Mouse (Mus musculus) heart, adult 2 months (tissue): ENCODE measurements at regions not wholly inside any gene's neighbourhood (a gene's known extent, or its start where the extent isn't known, plus 50 kb on each side); places are given as distances from the start of the nearest gene placed in this dataset.
"Not testable (repeated sequence)": the region's sequence is repeated elsewhere in the genome, so short reads cannot be mapped to it uniquely, and the experiment has no call there.

Experiments used
- DNase-seq, 2 experiments: peaks; one replicate each; pipeline ENCODE4 v3.0.0; 2021
- H3K27ac ChIP-seq: fragments of 200-600 bp; 2 replicates; pipeline ENCODE4 v1.8.1; 2022
- H3K27me3 ChIP-seq: fragments of 200-500 bp; 2 replicates; pipeline ENCODE4 v1.6.1; 2012; ENCODE audit warnings: mild to moderate bottlenecking, low read length, inconsistent platforms, mixed read lengths; ENCODE audit not compliant: control insufficient read depth, insufficient read depth
- H3K36me3 ChIP-seq: fragments of 200-500 bp; 2 replicates; pipeline ENCODE4 v1.6.1; 2012; ENCODE audit warnings: low read length, inconsistent platforms; ENCODE audit not compliant: control insufficient read depth, insufficient read depth
- H3K4me1 ChIP-seq: fragments of 200-500 bp; 2 replicates; pipeline ENCODE4 v1.6.1; 2011; ENCODE audit warnings: low read length; ENCODE audit not compliant: control insufficient read depth, insufficient read depth
- H3K4me3 ChIP-seq: fragments of 200-600 bp; 2 replicates; pipeline ENCODE4 v1.8.1; 2022
- H3K79me2 ChIP-seq: fragments of 200-500 bp; replicated peaks from 2 replicates; pipeline ENCODE4 v1.6.1; 2012; ENCODE audit warnings: mild to moderate bottlenecking, inconsistent platforms, low read length, moderate library complexity, mixed read lengths; ENCODE audit not compliant: control insufficient read depth, insufficient read depth
- H3K9ac ChIP-seq: fragments of 200-500 bp; 2 replicates; pipeline ENCODE4 v1.6.1; 2012; ENCODE audit warnings: low read depth, mild to moderate bottlenecking, control low read depth, inconsistent platforms, low read length, mixed read lengths
- CTCF ChIP-seq: fragments of 200-600 bp; IDR thresholded peaks from 2 replicates; pipeline ENCODE4 v1.8.1; 2022; ENCODE audit warnings: antibody characterized with exemption, mild to moderate bottlenecking, moderate library complexity
- EP300 ChIP-seq: fragments of 200-500 bp; IDR thresholded peaks from 2 replicates; pipeline ENCODE4 v1.6.1; 2011; ENCODE audit warnings: low read depth, low read length, control low read depth; ENCODE audit not compliant: insufficient read depth
- POLR2A ChIP-seq: fragments of 200-500 bp; IDR thresholded peaks from 2 replicates; pipeline ENCODE4 v1.6.1; 2011; ENCODE audit warnings: mild to moderate bottlenecking, low read depth, low read length, control low read depth; ENCODE audit not compliant: insufficient read depth
- WGBS: fragments of 180-500 bp; shearing (Covaris S2); methylation state at CpG from one replicate; pipeline ENCODE4 v1.1.7; 2018; 5-methylcytosine and 5-hydroxymethylcytosine counted together
- intact Hi-C: fragments of 180-260 bp; cut with DNase I; formaldehyde crosslinking; loops from one replicate; pipeline ENCODE4 v1.15.1; 2025

DNA sequence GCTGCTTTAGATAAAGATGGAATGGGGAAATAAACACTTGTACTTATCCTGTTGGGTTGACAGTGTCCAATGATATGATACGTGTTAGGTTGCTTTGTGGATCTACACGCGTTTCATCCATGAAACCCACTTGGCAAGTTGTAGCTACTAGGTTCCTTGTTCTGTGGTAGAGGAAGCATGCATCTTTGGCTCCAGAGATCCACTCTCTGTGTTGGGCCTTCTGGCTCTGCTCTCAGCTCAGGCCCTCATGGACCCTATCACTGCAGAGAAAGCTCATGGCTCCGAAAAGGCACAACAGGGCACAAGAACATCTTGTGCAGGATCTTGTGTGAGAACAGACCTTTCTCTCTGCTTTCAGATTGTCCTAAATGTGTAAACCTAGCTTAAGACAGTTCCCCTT, 122.3 kb downstream of the Enc1 start:
- intact Hi-C loops = no loop called here
- Histone ChIP-seq H3K9ac (no peak overlapping the region), H3K27ac (no peak overlapping the region), H3K4me3 (no peak overlapping the region), H3K36me3 (no peaks in the 10 kb centered on the region), H3K79me2 (no peaks in the 10 kb centered on the region), H3K4me1 (no peaks in the 10 kb centered on the region), H3K27me3 (no peaks in the 10 kb centered on the region; the same call in 1 of the 2 replicates)
- 86% methylated on average over 4 of the region's 4 CpGs for WGBS
- TF ChIP-seq POLR2A (no peak), EP300 (no peak), CTCF (no peak)
- no peak for DNase-seq

DNA sequence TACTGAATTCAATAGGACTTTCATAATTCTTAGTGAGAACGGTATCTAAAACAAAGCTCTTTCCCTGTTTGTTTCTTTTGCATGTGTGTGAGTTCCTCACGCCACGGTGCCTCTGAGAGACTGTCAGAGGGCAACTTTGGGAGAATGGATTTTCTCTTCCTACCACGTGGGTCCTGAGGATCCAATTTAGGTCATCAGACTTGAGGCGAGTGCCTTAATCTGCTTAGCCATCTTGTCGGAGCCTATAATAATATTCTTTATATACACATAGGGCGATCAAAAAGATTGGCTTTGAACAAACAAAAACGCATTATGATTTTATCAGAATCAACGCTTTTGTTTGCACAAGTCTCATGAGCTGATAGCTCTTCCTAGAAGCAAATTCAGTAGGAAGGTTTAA, 119.6 kb downstream of the Enc1 start:
- Histone ChIP-seq H3K4me3 (no peak overlapping the region), H3K36me3 (no peaks in the 10 kb centered on the region), H3K27me3 (no peaks in the 10 kb centered on the region), H3K79me2 (no peaks in the 10 kb centered on the region), H3K4me1 (no peaks in the 10 kb centered on the region), H3K9ac (no peak overlapping the region), H3K27ac (no peak overlapping the region)
- 74% methylated on average over 9 of the region's 9 CpGs for WGBS
- DNase-seq = no peak
- intact Hi-C loops = no loop called here
- no peak for TF ChIP-seq EP300
- TF ChIP-seq CTCF = no peak
- no peak for TF ChIP-seq POLR2A

DNA sequence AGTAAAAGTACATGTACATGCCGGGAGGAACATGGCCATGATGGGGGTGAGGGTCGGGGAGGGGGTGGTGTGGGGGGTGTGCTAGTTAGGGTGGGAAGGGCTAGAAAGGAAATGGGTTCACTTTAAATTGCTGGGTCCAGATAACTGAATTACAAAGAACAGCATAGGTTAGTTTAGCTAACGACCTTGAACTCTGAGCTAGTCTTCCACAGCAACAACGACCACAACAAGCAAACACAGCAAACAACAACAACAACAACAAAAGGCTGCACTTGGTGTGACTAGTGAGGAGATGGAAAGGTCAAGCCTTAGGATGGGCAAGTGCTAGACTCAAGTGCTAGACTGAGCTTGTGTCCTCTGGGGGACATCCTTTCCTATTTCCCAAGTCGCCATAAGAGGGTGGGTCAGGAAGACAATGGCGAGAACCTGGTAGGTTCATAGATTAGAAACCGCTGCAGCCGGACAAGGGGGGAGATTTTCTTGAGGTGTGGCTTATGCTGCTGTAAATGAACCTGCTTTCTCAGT, 117.9 kb downstream of the Enc1 start:
- intact Hi-C loops = no loop called here
- no peak for TF ChIP-seq CTCF
- no peak for TF ChIP-seq EP300
- TF ChIP-seq POLR2A = no peak
- no peaks in the 10 kb centered on the region for H3K36me3 ChIP-seq

DNA sequence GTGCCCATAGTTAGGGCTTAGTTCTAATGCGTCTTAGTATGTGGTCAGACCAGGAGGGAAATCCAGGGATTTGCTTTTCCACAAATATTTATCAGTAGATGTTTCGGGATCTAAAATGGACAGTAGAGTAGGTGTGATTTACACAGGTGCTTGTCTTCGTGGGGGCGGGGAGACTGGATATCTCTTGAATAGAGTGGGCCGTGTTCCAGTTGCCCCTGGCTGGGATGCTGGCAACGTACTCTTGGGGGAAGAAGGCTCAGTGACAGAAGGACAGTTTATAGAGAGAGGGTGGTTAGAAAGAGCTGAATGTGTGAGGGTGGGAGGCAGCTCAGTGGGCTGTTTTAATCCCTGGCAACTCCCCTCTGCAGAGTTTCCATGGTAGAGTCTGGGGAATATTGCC, 117.4 kb downstream of the Enc1 start:
- H3K27me3 ChIP-seq = no peaks in the 10 kb centered on the region

More for the DNA sequence above, 117.9 kb downstream of the Enc1 start:
- H3K79me2 ChIP-seq = no peaks in the 10 kb centered on the region
- no peak overlapping the region for H3K4me3 ChIP-seq
- no peaks in the 10 kb centered on the region for H3K27me3 ChIP-seq
- no peak overlapping the region for H3K27ac ChIP-seq
- no peaks in the 10 kb centered on the region for H3K4me1 ChIP-seq
- WGBS = 90% methylated on average over 8 of the region's 8 CpGs
- H3K9ac ChIP-seq = no peak overlapping the region
- DNase-seq = no peak

DNA sequence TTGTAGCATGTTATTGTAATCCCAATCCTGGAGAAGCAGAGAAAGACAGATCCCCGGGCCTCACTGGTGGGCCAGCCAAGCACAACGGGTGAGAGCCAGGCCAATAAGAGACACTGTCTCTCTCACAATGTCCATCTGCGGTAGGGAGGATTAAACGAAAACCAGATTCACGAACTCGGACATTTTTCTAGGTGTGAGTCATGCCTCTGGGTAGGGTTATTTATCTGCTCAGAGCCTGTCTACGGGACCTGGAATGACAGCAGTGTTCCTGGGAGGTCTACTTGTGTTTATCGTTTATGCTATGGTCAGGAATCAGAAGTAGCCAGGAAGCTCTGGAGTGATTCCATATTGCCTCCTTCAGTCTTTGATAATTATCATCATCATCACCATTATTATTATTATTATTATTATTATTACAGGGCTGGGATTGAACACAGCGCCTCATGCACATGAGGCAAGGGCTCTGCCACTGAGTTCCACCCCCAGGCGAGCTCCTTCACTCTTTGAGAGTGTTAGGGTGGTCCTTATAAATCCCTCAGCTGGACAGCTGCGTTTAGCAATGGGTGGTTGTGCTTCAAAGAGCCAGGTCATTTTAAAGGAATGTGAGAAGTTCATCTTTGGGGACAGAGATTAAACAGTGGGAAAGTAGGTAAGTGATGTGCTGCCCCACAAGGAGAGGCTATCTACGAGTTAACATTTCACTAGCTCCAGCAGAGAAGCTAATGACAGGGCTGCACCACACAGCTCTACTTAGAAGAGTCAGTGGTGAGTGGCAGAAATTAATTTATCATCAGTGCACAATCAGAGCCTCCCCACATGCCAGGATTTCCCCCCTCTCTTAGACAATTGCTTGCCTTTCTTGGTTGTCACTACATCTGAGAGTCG, 116.3 kb downstream of the Enc1 start:
- no peak overlapping the region for H3K4me3 ChIP-seq
- H3K27me3 ChIP-seq = no peaks in the 10 kb centered on the region
- 55% methylated on average over 13 of the region's 13 CpGs for WGBS
- intact Hi-C loops = no loop called here
- H3K4me1 ChIP-seq = no peaks in the 10 kb centered on the region
- H3K79me2 ChIP-seq = no peaks in the 10 kb centered on the region
- H3K27ac ChIP-seq = no peak overlapping the region
- no peak overlapping the region for H3K9ac ChIP-seq
- H3K36me3 ChIP-seq = no peaks in the 10 kb centered on the region
- no peak for TF ChIP-seq POLR2A
- no peak for DNase-seq

More for the DNA sequence above, 117.4 kb downstream of the Enc1 start:
- 92% methylated on average over 6 of the region's 6 CpGs for WGBS
- TF ChIP-seq EP300 (no peak), CTCF (no peak), POLR2A (no peak)
- no peaks in the 10 kb centered on the region for H3K4me1 ChIP-seq
- no peak overlapping the region for H3K4me3 ChIP-seq
- H3K79me2 ChIP-seq = no peaks in the 10 kb centered on the region
- intact Hi-C loops = no loop called here
- no peaks in the 10 kb centered on the region for H3K36me3 ChIP-seq
- no peak for DNase-seq
- H3K9ac ChIP-seq = no peak overlapping the region
- H3K27ac ChIP-seq = no peak overlapping the region

DNA sequence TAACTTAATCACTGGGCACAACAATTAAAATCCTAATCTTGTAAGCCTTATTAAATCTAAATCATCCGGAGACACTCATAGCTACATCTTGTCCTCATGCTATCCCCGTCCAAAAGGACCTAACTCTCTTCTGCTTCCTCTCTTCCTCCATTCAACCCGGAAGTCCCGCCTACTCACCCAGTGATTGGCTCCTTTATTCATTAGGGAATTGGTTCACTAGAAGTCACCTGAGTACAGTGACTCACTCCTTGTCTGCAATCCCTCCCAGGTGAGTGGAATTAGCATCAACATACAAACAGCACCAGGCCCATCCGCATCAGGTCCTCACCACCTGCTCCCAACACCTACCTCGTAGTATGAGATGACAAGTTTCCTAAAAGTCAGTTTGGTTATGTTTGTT, 114.5 kb downstream of the Enc1 start:
- H3K27me3 ChIP-seq, intact Hi-C loops, H3K4me3 ChIP-seq, H3K4me1 ChIP-seq, H3K27ac ChIP-seq, H3K79me2 ChIP-seq, DNase-seq, H3K9ac ChIP-seq, H3K36me3 ChIP-seq: not testable (repeated sequence)
- 93% methylated on average over 6 of the region's 6 CpGs for WGBS
